Mouse (Mus musculus): Measurements from ENCODE around the gene Vmn1r78. TPM values are rescaled to one million over a fixed set of nuclear protein-coding genes. Genes with fewer than 3 reads are reported as not detected.
"Not testable (repeated sequence)": the region's sequence is repeated elsewhere in the genome, so short reads cannot be mapped to it uniquely, and the experiment has no call there.

Gene Vmn1r78
- polyA plus RNA-seq (2016; fragmentation: Nextera tagmentation; extraction: Ambion mirVana) = not detected in 2 replicates

DNA sequence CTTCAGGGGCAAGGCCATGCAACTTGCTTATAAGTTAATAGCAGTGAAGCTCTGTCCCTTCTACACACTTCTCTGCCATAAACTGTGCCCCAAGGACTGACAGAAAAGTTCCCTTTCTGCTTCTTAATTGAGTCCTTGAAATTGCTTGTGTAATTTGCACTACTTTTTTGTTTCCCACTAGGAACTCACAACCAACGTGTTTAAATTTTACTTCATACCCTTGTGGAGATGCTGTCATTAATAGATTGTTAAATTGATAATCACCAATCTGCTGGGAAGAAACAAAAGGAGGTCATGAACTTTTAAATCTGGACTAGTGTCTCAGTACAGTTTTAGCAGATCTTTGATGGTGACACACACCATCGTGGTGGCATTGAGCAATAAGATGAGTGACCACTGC, at the start of gene Vmn1r78:
Gene Vmn1r78, plus strand, starts transcription at position 301 of the 400 bp plus-strand sequence.
- Histone ChIP-seq H3K4me1 (no peaks in the 10 kb centered on the region), H3K9me3 (replicated peaks) (no peaks in the 10 kb centered on the region), H3K4me3 (no peak within 1 kb of the TSS), H3K27ac (no peak within 1 kb of the TSS), H3K27me3 (ENCODE audit: low read depth, poor library complexity, severe bottlenecking) (no peaks in the 10 kb centered on the region), H3K36me3 (no peaks in the 10 kb centered on the region)
- no peak for DNase-seq (ENCODE audit: low spot score)
- WGBS = 72% methylated on average over 2 of the region's 2 CpGs

DNA sequence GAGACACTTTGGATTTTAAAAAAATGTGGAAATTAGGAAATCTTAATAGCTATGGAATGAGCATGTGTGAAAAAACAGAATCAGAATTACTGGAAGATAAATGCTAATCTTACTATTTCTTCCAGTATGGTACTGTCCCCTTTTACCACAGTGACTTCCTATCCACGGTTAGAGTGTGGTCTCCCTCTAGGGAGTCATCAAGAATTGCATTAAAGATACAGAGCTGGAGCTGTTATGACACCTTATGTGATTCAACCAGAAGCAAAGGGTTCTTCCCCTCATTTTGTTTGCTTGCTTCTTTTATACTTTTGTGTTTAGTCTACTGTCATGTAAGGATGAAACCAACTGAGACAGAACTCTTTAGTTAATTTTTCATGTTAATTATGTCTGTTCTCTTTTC, 6.4 kb downstream of the Vmn1r78 start:
- not testable (repeated sequence) for H3K4me1 ChIP-seq; H3K36me3 ChIP-seq; H3K4me3 ChIP-seq; H3K27ac ChIP-seq; H3K27me3 ChIP-seq (ENCODE audit: low read depth, poor library complexity, severe bottlenecking); H3K9me3 ChIP-seq (replicated peaks); DNase-seq (ENCODE audit: low spot score)
- WGBS = 70% methylated on average over 1 of the region's 1 CpGs

DNA sequence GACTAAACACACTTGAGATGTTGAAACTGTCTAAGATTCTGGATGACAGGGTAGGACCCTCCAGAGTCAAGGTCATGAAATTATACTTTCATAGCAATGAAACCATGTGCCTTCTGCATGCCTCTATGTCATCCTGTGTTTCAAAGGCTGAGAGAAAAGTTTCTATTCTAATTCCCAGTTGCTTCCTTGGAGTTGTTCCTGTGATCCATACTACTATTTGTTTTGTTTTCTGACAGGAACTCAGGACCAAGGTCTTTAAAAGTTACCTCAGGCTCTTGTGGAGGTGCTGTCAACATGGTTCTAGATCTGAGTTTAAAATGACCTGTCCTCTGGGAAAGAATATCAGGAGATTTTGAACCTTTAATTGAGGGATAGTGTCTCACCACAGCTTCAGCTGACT, 20.9 kb downstream of the Vmn1r78 start, which contains the start of gene Vmn1r79:
Gene Vmn1r79, plus strand, starts transcription at position 301 of the 400 bp plus-strand sequence.
- not testable (repeated sequence) for DNase-seq (ENCODE audit: low spot score); H3K27me3 ChIP-seq (ENCODE audit: low read depth, poor library complexity, severe bottlenecking); H3K4me3 ChIP-seq; H3K9me3 ChIP-seq (replicated peaks); H3K36me3 ChIP-seq; H3K27ac ChIP-seq; H3K4me1 ChIP-seq

DNA sequence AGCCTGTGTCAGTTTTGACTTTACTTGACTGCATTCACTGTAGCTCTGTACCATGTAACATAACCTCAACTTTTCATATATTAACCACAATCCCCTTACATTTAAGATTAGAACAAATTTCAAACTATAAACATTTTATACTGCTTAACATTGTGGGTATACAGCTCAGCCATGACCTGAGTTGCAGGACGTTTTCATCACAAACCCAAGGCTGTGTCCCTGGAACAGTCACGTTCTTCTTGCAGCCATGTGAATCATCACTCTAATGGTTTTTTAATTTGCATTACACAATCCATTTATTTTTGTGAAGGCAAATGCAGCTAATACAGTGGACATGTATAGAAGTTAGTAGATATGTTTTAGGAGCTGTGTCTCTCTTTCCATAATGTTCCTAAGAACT, 22.9 kb downstream of the Vmn1r78 start:
- 68% methylated on average over 2 of the region's 2 CpGs for WGBS
- not testable (repeated sequence) for DNase-seq (ENCODE audit: low spot score); H3K9me3 ChIP-seq (replicated peaks); H3K27ac ChIP-seq; H3K36me3 ChIP-seq; H3K4me1 ChIP-seq; H3K4me3 ChIP-seq; H3K27me3 ChIP-seq (ENCODE audit: low read depth, poor library complexity, severe bottlenecking)

DNA sequence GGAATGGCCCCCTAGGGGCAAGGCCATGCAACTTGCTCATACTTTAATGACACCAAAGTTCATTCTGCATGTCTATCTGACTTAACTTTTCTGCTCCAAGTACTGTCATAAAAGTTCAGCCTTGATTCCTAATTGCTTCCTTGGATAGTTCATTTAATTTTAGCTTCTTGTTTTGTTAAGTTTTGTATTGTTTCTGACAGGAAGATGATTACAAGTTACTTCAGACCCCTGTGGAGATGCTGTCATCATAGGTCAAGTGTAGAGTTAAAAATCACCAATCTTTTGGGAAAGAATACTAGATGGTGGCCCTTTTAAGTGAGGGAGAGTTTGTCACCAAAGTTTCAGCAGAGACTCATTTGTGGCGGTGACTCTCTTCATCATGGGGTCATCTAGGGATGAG, 38.9 kb downstream of the Vmn1r78 start, which contains the start of gene Vmn1r80:
Gene Vmn1r80, plus strand, starts transcription at position 301 of the 400 bp plus-strand sequence.
- Histone ChIP-seq H3K9me3 (replicated peaks) (no peaks in the 10 kb centered on the region), H3K27me3 (ENCODE audit: low read depth, poor library complexity, severe bottlenecking) (no peaks in the 10 kb centered on the region), H3K36me3 (no peaks in the 10 kb centered on the region), H3K4me1 (no peaks in the 10 kb centered on the region), H3K27ac (no peak within 1 kb of the TSS), H3K4me3 (no peak within 1 kb of the TSS)
- 82% methylated on average over 1 of the region's 1 CpGs for WGBS
- no peak for DNase-seq (ENCODE audit: low spot score)

DNA sequence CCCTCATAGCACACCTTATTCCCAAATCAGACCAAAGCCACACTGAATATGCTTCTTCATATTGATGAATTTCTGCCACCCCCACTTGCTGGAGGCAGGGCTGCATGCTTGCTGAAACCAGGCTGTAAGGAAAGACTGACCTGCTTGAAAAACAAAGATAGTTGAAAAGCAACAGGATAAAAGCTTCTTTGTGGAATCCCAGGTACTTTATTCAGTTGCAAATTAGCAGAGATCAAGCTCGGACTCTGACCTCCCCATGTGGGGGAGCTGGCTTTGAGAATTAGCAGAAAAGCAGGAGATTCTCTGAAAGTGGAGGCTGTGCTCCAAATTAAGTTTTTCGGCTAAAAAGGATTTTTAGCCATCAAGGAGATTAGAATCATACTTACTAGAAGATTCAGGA, 54.1 kb downstream of the Vmn1r78 start:
- 0 out of 2 replicates have a peak, but pooled peaks cover 3% of the 10 kb centered on the region for H3K9me3 ChIP-seq (replicated peaks)
- no peaks in the 10 kb centered on the region for H3K4me1 ChIP-seq
- no peak overlapping the region for H3K27ac ChIP-seq
- H3K36me3 ChIP-seq = no peaks in the 10 kb centered on the region
- no peaks in the 10 kb centered on the region for H3K27me3 ChIP-seq (ENCODE audit: low read depth, poor library complexity, severe bottlenecking)
- WGBS = 74% methylated on average over 2 of the region's 2 CpGs
- DNase-seq (ENCODE audit: low spot score) = no peak
- H3K4me3 ChIP-seq = no peak overlapping the region

Other genes with a start within 250 kb of the Vmn1r78 start
- gene Vmn1r76, start 212.0 kb upstream of the Vmn1r78 start, polyA plus RNA-seq (2016; fragmentation: Nextera tagmentation; extraction: Ambion mirVana) = not detected in 2 replicates
- not detected in 2 replicates for gene Vmn1r77, start 113.5 kb upstream of the Vmn1r78 start, polyA plus RNA-seq (2016; fragmentation: Nextera tagmentation; extraction: Ambion mirVana)
- gene Vmn1r79, start 21.0 kb downstream of the Vmn1r78 start, polyA plus RNA-seq (2016; fragmentation: Nextera tagmentation; extraction: Ambion mirVana) = not detected in 2 replicates
- not detected in 2 replicates for gene Vmn1r80, start 39.0 kb downstream of the Vmn1r78 start, polyA plus RNA-seq (2016; fragmentation: Nextera tagmentation; extraction: Ambion mirVana)
- gene Vmn1r81, start 118.0 kb downstream of the Vmn1r78 start, polyA plus RNA-seq (2016; fragmentation: Nextera tagmentation; extraction: Ambion mirVana) = not detected in 2 replicates
- gene Vmn1r82, start 150.2 kb downstream of the Vmn1r78 start, polyA plus RNA-seq (2016; fragmentation: Nextera tagmentation; extraction: Ambion mirVana) = not detected in 2 replicates
- 0.09 TPM in 1 of 2 replicates, not detected in the other for gene Vmn1r83, start 179.2 kb downstream of the Vmn1r78 start, polyA plus RNA-seq (2016; fragmentation: Nextera tagmentation; extraction: Ambion mirVana)
- gene Vmn1r84, start 219.0 kb downstream of the Vmn1r78 start, polyA plus RNA-seq (2016; fragmentation: Nextera tagmentation; extraction: Ambion mirVana) = not detected in 2 replicates

All from limb, embryonic 10.5 days (tissue).